Mouse (Mus musculus) neural tube, embryonic 10.5 days (tissue): ENCODE results near the gene L3mbtl3.

Experiments
- DNase-seq: peaks from one replicate; pipeline ENCODE4 v3.0.0-alpha.2; 2017; ENCODE audit warnings: low spot score; ENCODE audit errors: extremely low spot score

Gene L3mbtl3

GRCm38 (mm10) chr10:26337896-26338503 lies 37.8 kb downstream of the L3mbtl3 start:
- no peak for DNase-seq

DNA sequence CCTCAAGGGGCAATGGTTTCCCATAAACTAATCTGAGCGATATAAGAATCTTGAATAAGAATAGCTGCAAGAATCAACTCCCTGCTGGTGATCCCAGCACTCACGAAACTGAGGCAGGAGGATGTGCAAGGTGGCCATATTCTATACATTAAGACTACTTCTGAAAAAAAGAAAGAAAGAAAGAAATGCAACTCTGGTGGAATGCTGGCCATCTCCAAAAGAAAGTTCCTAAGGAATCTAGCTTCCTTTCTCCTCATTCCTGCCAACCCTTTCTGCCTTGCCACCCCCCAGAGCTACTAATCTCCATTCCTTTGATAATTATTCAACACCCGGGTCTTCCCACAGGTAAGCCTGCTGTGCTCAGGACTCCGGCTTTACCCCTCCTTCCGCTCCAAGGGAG lies 41.8 kb downstream of the L3mbtl3 start:
- no peak for DNase-seq

GRCm38 (mm10) chr10:26332781-26333180 lies 43.0 kb downstream of the L3mbtl3 start:
- DNase-seq: no peak

GRCm38 (mm10) chr10:26328843-26329242 lies 46.9 kb downstream of the L3mbtl3 start:
- no peak for DNase-seq

DNA sequence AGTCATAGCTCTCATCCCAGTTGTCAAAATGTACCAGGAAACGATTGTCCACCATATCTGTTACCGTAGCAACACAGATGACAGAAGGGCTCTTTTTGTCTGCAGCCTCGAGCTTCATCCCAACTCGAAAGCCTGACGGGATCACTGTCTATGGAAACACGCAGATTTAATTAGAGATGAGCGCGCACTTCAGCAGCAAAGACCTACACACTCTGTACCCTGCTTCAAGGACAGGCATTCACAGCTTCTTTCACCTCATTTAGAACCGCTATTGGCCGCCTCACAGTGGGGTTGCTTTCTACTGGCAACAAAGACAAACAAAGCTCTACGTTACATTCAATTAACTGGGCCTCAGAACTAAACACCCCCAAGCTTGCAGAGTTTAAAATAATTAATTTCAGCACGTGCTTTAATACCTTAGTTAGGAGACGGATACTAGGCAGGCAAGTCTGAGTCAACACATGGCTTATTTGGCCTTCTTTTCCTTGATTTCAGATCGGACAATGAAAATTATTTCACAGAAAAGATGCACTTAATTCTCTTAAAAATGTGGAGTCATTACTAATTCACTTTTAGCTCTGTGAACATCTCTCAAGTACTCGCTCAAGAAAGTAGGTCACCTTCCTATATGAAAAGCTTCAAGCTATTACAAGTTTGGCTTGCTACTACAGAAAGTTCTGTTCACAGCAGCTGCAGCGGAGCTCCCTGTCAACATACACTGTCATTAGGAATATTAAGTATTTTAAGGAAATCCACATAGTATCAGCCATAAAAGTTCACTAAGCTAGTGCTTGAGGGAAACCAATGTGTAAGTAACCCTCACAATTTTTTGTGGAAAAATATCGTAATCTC lies 47.9 kb downstream of the L3mbtl3 start:
- DNase-seq: no peak

DNA sequence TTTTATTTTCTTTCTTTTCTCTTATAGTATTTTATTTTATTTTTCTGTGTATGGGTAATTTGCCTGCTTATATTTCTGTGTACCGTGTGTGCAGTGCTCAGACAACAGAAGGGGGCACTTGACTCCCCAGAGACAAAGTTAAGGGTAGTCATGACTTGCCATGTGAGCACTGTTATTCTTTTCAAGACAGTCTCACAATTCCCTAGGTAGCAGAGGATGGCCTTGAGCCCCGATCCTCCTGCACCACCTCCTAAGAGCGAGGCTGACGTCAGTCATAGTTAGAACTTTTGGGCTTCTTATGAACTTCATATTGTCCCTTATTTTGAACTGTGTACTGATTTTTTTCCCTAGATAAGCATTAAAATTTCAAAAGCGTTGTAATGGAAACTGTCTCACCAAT lies 48.5 kb downstream of the L3mbtl3 start:
- DNase-seq: no peak

DNA sequence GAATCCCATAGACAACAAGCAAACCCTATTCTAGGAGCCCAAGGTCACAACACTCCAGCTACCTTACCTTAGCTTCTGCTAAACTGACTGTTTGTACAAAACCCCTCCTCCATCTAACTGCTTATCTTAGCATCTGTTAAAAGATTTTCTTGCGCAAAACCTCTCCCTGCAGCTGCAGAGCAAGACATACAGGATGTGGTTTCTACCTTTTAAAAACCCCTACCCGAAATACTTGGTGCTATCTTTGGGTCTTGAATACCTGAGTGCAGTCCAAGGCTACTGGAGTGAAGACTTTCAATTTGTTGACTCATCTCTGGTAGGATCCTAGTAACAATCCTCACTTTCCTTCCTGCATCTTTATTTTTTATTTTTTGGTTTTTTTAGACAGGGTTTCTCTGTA lies 50.5 kb downstream of the L3mbtl3 start:
- DNase-seq: no peak

GRCm38 (mm10) chr10:26322344-26323051 lies 53.3 kb downstream of the L3mbtl3 start:
- DNase-seq: no peak

DNA sequence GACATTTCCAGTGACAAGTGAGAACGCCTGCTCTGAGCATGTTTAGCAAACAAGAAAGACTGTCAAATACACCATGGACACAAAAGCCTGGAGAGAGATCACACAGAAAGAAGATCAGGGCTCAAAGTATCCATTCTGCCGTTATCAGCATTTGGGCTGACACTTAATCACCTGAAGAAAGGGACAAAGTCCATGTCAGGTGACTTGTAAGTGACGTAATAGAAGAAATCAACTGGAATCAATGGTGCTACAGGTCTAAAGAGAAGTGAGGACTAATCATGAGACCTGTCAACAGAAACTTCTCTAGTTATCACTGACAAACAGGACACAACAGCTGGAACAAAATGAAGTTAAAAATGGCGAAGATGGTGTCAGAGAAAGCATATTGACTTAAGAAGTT lies 55.1 kb downstream of the L3mbtl3 start:
- DNase-seq: no peak

DNA sequence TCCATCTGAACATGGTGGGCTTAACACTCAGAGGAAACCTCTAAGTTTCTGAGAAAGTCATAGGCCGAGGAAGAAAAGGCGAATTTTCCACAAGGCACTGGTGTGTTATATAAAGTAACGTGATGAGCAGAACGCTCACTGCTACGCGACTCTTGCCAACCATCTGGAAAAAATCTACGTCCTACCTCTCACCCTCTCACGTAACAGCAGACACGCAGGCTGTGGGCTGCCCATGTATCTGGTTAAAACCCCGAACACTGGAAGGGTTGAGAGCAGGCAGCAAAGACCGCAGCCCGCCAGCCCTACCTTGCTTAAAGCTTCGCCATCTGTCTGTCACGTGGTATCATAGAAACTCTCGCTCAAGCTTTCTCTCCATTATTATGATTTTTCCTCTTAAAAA lies 61.4 kb downstream of the L3mbtl3 start:
- DNase-seq: no peak

DNA sequence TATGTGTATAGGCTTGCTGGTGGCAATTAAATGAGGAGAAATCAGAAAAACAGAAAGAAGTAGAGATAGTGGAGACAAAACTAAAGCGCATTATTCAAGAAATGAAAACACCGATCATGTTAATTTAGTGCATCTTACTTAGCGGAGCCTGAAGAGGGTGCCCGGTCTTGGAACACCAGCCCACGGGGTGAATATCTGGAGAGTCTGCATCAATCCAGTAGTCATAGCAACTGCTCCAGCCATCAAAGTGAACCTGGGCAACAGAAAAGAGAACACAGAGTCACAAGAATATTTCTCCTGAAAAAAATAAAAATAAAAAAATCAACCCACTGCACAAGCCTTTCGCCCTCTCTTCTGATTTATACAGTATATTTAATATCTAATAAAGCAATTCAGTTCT lies 72.3 kb downstream of the L3mbtl3 start:
- no peak for DNase-seq

- no peak for DNase-seq
Measured at GRCm38 (mm10) chr10:26302336-26302735, 73.4 kb downstream of the L3mbtl3 start.

- DNase-seq: no peak
Measured at GRCm38 (mm10) chr10:26297626-26298025, 78.1 kb downstream of the L3mbtl3 start.

DNA sequence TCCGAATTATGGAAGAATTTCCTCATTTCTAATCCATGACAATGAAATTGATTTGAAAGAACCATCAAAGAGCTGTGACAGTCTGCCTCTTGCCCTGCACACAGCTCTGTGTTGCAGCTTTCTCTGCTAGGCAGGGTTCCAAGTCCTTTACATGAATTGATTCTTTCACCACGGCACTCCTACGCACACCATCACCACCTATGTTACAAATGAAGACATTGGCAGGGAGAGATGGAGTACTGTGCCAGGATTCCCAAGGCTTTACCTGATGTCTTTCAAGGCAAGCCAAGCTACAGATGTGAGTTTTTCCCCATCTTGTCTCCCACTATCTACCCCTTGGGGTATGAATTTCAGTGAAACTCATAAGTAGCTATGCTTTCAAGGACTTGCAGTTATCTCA lies 78.6 kb downstream of the L3mbtl3 start:
- no peak for DNase-seq

- no peak for DNase-seq
Measured at GRCm38 (mm10) chr10:26287136-26287535, 88.6 kb downstream of the L3mbtl3 start.

DNA sequence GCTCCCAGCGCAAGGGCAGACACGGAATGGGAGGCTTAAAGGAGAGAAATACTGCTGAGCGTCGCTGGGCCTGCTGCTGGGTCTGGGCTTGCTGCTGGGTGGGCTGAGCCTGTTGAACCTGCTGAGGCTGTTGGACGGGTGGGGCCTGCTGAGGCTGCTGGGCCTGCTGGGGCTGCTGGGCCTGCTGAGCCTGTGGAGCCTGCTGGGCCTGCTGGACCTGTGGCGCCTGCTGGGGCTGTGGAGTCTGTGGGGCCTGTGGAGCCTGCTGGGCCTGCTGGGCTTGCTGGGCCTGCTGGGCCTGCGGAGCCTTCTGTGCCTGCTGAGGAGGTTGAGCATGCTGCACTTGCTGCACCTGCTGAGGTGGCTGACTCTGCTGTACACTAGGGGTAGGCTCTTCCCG lies 95.8 kb downstream of the L3mbtl3 start:
- no peak for DNase-seq

DNA sequence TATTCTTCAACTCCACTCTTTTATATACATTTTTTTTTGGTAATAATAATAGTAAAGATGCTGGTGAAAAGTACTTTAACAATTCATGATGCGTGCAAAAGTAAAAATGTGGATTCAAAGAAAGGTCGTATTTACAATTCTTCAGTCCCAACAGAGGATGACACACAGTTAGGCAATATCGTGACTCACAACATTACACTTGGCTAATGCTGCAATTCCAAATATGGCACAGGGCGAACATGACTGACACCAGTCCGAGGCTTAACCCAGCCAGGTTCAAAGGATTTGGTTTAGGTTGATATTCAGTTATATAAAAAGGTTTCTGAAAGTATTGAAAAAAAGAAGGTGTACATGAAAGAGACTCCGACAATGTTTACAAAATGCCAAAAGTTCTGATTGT lies 100.4 kb downstream of the L3mbtl3 start:
- no peak for DNase-seq

DNA sequence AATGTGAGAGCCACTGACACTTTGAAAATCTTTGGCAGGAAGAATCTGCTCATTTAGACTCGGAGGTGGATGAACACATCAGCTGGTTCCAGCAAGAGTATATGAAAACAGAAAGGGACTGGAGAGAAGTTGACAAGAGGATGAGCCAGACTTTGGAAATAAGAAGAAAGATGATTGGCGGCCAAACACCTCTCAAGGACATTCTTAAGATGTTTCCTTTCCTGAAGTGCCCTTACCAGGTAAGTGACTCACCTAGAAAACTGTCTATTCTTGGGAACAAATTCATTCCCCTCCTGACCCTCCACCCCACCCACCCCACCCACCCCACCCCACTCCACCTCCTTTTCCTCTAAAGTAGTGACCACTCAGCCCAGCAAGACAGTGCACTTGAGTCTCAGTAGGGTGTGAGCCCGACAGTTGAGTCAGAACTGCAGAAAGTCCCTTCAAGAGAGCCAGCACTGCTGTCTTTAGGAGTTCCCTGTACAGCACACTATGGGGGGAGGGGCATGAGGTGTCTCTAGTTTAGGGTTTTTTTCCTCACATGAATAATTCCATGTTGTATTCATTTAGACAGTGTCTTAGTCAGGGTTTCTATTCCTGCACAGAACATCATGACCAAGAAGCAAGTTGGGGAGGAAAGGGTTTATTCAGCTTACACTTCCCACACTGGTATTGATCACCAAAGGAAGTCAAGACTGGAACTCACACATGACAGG lies 111.9 kb downstream of the L3mbtl3 start:
- no peak for DNase-seq

DNA sequence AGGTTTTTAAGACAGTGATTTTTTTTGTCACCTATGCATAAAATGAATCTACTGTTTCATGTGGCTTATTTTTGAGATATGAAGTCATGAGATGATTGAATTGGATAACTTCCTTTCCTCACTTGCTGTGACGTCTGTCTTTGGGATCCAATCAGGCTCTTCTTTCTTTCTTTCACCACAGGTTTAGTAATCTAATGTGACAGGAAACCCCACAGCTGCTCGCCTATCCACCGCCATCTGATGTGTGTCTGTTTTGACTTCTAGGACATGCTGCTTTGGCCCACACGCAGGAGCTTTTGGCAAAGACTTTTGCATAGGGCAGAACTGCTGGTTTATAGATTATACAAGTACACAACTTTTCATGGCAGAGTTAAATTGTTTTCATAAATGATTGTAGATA lies 115.9 kb downstream of the L3mbtl3 start:
- no peak for DNase-seq

DNA sequence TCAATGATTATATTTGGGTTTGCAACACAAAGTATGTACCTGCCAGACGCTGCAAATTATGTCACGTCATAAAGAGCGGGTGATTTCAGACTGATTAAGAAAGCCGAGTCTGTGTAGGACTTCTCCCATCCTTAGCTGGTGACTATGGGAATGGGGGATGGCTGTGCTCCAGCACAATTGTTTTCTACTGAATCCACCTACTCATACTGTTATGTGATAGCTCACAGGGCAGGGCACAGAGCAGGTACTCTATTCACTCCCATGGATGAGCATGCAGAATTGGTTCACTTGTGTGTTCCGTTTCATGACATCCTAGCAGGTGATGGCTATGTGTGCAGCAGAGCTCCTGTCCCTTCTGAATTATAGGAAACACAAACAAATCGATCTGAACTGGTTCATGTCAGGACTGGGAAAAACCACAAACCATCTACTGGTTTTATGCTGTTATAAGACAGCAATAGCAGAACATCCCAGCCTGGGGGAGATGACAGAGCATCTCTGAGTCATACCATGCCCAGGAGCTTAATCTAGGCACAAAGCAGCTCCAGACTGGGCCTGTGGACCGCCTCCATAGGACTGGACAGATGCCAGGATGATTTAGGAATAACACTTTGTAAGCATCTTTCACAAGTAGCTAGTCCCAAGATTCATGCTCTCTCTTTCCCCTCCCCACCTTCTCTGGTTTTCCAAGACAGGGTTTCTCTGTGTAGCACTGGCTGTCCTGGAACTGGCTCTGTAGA lies 126.2 kb downstream of the L3mbtl3 start:
- no peak for DNase-seq

DNA sequence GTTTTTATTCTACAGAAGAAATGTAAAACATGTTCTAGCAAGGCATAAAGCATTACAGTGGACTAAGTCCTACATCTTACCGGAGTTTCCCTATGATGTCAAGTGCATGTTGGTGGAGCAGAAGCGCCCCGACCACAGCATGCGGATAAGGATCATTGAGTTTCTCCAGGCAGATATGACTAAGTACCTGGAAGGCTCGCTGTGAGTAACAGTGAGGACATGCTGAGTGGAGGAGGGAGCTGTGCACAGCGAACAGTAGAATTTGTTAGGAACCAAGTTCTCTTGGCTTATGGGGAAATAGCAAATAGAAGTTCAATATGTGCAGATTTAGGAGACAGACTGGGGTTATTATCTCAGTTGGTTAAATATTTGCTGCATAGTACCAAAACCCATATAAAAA lies 131.3 kb downstream of the L3mbtl3 start:
- DNase-seq: no peak
